Mouse (Mus musculus): ENCODE measurements around the gene Lrtm1. TPM values are rescaled to one million over a fixed set of nuclear protein-coding genes. Genes with fewer than 3 reads are reported as not detected.

The Lrtm1 gene
- polyA plus RNA-seq, 1 experiment = under 0.01 TPM

GRCm38 (mm10) chr14:29028391-29029106 is 10.5 kb downstream of the Lrtm1 start:
- Histone ChIP-seq H3K4me1 (ENCODE audit: control insufficient read depth) (no peaks in the 10 kb centered on the region), H3K36me3 (ENCODE audit: control insufficient read depth) (no peaks in the 10 kb centered on the region), H3K4me3 (replicated peaks) (no peak overlapping the region), H3K9me3 (ENCODE audit: control insufficient read depth, low read length) (no peaks in the 10 kb centered on the region), H3K27me3 (ENCODE audit: control insufficient read depth) (no peaks in the 10 kb centered on the region)
- no peak for TF ChIP-seq TAL1 (IDR thresholded peaks at IDR 0.05; ENCODE audit: low read length)
- no peak for TF ChIP-seq GATA1 (IDR thresholded peaks at IDR 0.05; ENCODE audit: low read length)

DNA sequence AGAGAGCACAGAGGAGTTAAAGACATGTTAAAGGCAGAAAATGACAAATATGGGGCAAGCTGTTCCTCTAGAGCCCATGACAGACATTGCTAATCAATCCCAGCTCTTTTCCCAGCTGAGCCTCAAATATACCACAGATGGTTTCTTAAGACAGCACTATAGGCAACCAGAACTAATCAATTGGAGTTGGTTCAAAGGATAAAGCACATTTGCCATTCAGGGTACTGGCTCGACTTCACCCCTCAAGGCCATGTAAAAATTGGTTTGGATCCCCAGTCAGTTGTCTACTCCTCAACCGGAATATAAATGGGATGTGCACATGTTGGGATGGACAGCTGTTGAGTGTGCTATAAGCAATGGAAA is 11.1 kb downstream of the Lrtm1 start:
- Histone ChIP-seq H3K4me1 (ENCODE audit: control insufficient read depth) (no peaks in the 10 kb centered on the region), H3K9me3 (ENCODE audit: control insufficient read depth, low read length) (no peaks in the 10 kb centered on the region), H3K27me3 (ENCODE audit: control insufficient read depth) (no peaks in the 10 kb centered on the region), H3K36me3 (ENCODE audit: control insufficient read depth) (no peaks in the 10 kb centered on the region), H3K4me3 (replicated peaks) (no peak overlapping the region)
- TF ChIP-seq TAL1 (IDR thresholded peaks at IDR 0.05; ENCODE audit: low read length) (no peak), GATA1 (IDR thresholded peaks at IDR 0.05; ENCODE audit: low read length) (no peak)

DNA sequence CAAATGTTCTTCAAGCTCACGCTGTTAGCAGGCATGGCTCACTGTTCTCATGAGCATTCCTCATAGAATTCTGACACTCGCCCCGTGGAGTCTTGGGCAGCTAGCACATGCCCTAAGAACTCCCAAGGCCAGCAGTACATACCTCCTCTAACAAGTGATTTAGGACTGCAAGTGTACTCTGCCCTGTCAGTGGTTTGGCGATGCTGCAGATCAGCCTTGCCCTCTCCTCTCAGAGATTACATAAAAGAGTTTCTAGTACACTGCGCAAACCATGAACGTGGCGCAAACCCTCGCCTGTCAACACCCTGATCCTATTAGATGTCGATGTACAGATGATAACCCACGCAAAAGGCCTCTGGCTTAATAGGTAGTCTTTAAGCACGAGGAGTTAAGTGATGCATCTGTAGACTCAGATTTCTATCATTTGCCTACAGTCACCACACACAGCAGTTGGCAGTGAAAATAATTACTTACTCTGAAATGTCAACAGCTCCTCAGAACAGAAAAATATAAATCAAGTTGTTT is 11.9 kb downstream of the Lrtm1 start:
- Histone ChIP-seq H3K36me3 (ENCODE audit: control insufficient read depth) (no peaks in the 10 kb centered on the region), H3K27me3 (ENCODE audit: control insufficient read depth) (no peaks in the 10 kb centered on the region), H3K4me1 (ENCODE audit: control insufficient read depth) (no peaks in the 10 kb centered on the region), H3K4me3 (replicated peaks) (no peak overlapping the region), H3K9me3 (ENCODE audit: control insufficient read depth, low read length) (no peaks in the 10 kb centered on the region)
- no peak for TF ChIP-seq TAL1 (IDR thresholded peaks at IDR 0.05; ENCODE audit: low read length)
- no peak for TF ChIP-seq GATA1 (IDR thresholded peaks at IDR 0.05; ENCODE audit: low read length)

GRCm38 (mm10) chr14:29030519-29030918 is 12.5 kb downstream of the Lrtm1 start:
- no peaks in the 10 kb centered on the region for H3K4me1 ChIP-seq (ENCODE audit: control insufficient read depth)
- H3K27me3 ChIP-seq (ENCODE audit: control insufficient read depth) = no peaks in the 10 kb centered on the region
- H3K9me3 ChIP-seq (ENCODE audit: control insufficient read depth, low read length) = no peaks in the 10 kb centered on the region
- no peak overlapping the region for H3K4me3 ChIP-seq (replicated peaks)
- TF ChIP-seq GATA1 (IDR thresholded peaks at IDR 0.05; ENCODE audit: low read length) (no peak), TAL1 (IDR thresholded peaks at IDR 0.05; ENCODE audit: low read length) (no peak)
- no peaks in the 10 kb centered on the region for H3K36me3 ChIP-seq (ENCODE audit: control insufficient read depth)

DNA sequence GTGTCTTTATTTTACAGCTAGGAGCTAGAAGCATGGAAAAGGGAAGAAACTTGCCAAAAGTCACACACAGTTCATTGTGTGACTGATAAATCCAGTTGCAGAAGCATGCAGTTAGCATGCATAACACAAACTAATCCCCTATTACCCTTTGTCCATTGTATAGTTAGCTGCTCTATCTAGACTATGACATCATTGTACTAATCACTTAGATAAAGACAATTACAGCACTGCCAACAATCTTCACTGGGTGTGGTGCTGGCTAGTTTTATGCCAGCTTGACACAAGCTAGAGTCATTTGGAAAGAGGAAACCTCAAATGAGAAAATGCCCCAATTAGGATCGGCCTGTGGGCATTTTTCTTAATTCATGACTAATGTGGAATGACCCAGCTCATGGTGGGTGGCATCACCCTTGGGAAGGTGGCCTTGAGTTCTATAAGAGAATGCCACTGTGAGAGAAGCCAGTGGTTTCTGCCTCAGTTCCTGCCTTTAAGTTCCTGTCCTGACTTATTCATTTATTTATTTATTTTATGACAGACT is 13.9 kb downstream of the Lrtm1 start:
- Histone ChIP-seq H3K27me3 (ENCODE audit: control insufficient read depth) (no peaks in the 10 kb centered on the region), H3K9me3 (ENCODE audit: control insufficient read depth, low read length) (no peaks in the 10 kb centered on the region), H3K4me1 (ENCODE audit: control insufficient read depth) (no peaks in the 10 kb centered on the region), H3K4me3 (replicated peaks) (no peak overlapping the region), H3K36me3 (ENCODE audit: control insufficient read depth) (no peaks in the 10 kb centered on the region)
- TF ChIP-seq TAL1 (IDR thresholded peaks at IDR 0.05; ENCODE audit: low read length) (no peak), GATA1 (IDR thresholded peaks at IDR 0.05; ENCODE audit: low read length) (no peak)

- no peaks in the 10 kb centered on the region for H3K9me3 ChIP-seq (ENCODE audit: control insufficient read depth, low read length)
- no peaks in the 10 kb centered on the region for H3K36me3 ChIP-seq (ENCODE audit: control insufficient read depth)
- H3K4me1 ChIP-seq (ENCODE audit: control insufficient read depth) = no peaks in the 10 kb centered on the region
- no peak overlapping the region for H3K4me3 ChIP-seq (replicated peaks)
- no peaks in the 10 kb centered on the region for H3K27me3 ChIP-seq (ENCODE audit: control insufficient read depth)
- TF ChIP-seq GATA1 (IDR thresholded peaks at IDR 0.05; ENCODE audit: low read length) = no peak
- TF ChIP-seq TAL1 (IDR thresholded peaks at IDR 0.05; ENCODE audit: low read length) = no peak
These were observed 20.2 kb downstream of the Lrtm1 start for GRCm38 (mm10) chr14:29038246-29038645.

GRCm38 (mm10) chr14:29040606-29041364 is 22.8 kb downstream of the Lrtm1 start:
- Histone ChIP-seq H3K9me3 (ENCODE audit: control insufficient read depth, low read length) (no peaks in the 10 kb centered on the region), H3K27me3 (ENCODE audit: control insufficient read depth) (no peaks in the 10 kb centered on the region), H3K4me1 (ENCODE audit: control insufficient read depth) (no peaks in the 10 kb centered on the region), H3K4me3 (replicated peaks) (no peak overlapping the region), H3K36me3 (ENCODE audit: control insufficient read depth) (no peaks in the 10 kb centered on the region)
- no peak for TF ChIP-seq GATA1 (IDR thresholded peaks at IDR 0.05; ENCODE audit: low read length)
- no peak for TF ChIP-seq TAL1 (IDR thresholded peaks at IDR 0.05; ENCODE audit: low read length)

DNA sequence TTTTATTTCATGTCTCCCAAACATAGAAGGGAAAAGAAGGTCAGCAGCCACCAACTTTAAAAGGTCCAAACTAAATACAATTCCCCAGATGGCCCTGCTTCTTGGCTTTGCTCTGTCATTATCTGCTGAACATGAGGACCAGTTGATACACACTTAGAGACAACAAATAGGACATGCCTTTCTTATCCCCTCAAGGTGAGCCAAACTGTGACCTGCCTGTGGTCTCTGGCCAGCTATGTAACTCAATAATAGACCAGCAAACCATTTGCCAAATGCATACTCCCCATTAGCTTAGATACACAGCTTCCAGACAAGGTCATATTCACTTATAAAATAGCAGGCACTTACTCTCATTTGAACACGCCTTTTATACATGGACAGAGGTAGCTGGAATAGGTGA is 23.5 kb downstream of the Lrtm1 start:
- Histone ChIP-seq H3K27me3 (ENCODE audit: control insufficient read depth) (no peaks in the 10 kb centered on the region), H3K4me1 (ENCODE audit: control insufficient read depth) (no peaks in the 10 kb centered on the region), H3K36me3 (ENCODE audit: control insufficient read depth) (no peaks in the 10 kb centered on the region), H3K4me3 (replicated peaks) (no peak overlapping the region), H3K9me3 (ENCODE audit: control insufficient read depth, low read length) (no peaks in the 10 kb centered on the region)
- no peak for TF ChIP-seq TAL1 (IDR thresholded peaks at IDR 0.05; ENCODE audit: low read length)
- TF ChIP-seq GATA1 (IDR thresholded peaks at IDR 0.05; ENCODE audit: low read length) = no peak

DNA sequence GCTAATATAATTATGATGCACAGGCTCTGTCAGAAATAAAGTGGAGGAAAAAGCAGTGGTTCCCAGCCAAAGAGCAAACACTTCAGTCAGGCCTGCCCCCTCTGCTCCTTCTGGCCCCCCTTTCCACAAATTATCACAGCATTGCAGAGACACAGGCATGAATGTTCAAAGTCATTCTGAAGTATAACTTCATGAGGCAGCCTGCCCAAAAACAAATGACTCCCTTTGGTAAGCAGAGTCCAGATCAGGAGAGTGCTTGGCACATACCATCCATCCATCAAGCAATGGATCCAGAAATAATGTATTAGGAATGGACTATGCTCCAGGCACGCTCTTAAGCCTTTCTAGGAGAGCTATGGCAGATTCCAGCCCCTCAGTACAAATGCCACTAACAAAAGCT is 24.3 kb downstream of the Lrtm1 start:
- no peaks in the 10 kb centered on the region for H3K27me3 ChIP-seq (ENCODE audit: control insufficient read depth)
- TF ChIP-seq TAL1 (IDR thresholded peaks at IDR 0.05; ENCODE audit: low read length) (no peak), GATA1 (IDR thresholded peaks at IDR 0.05; ENCODE audit: low read length) (no peak)
- H3K9me3 ChIP-seq (ENCODE audit: control insufficient read depth, low read length) = no peaks in the 10 kb centered on the region
- H3K4me1 ChIP-seq (ENCODE audit: control insufficient read depth) = no peaks in the 10 kb centered on the region
- H3K36me3 ChIP-seq (ENCODE audit: control insufficient read depth) = no peaks in the 10 kb centered on the region
- no peak overlapping the region for H3K4me3 ChIP-seq (replicated peaks)

Measured in erythroblast, embryonic 14.5 days (primary cell).